Mouse (Mus musculus): ENCODE measurements at regions not wholly inside any gene's neighbourhood (a gene's known extent, or its start where the extent isn't known, plus 50 kb on each side); places are given as distances from the start of the nearest gene placed in this dataset.
A peak's percentile ranks its signal among the peaks of the same experiment; 100 is the strongest.
"Not testable (repeated sequence)": the region's sequence is repeated elsewhere in the genome, so short reads cannot be mapped to it uniquely, and the experiment has no call there.

- no peak for DNase-seq
Measured at GRCm38 (mm10) chr12:29280861-29281630, 247.1 kb upstream of the Myt1l start.

DNA sequence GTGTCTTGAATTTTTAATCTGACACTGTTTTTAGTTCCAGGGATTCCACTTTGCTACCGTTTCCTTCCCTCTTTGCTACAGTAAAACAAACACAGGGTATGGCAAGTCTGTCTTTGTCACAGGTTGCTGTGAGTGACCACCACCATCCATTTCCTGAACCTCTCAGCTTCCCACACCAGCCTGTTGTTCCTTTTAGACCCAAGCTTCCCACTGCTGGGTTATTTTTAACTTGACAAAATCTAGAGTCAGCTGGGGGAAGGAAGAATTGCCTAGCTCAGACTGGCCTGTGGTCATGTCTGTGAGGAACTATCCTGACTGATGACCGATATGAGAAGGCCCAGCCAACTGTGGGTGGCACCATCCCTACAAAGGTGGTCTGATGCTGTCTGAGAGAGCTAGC lies 239.4 kb upstream of the Myt1l start:
- no peak for DNase-seq

DNA sequence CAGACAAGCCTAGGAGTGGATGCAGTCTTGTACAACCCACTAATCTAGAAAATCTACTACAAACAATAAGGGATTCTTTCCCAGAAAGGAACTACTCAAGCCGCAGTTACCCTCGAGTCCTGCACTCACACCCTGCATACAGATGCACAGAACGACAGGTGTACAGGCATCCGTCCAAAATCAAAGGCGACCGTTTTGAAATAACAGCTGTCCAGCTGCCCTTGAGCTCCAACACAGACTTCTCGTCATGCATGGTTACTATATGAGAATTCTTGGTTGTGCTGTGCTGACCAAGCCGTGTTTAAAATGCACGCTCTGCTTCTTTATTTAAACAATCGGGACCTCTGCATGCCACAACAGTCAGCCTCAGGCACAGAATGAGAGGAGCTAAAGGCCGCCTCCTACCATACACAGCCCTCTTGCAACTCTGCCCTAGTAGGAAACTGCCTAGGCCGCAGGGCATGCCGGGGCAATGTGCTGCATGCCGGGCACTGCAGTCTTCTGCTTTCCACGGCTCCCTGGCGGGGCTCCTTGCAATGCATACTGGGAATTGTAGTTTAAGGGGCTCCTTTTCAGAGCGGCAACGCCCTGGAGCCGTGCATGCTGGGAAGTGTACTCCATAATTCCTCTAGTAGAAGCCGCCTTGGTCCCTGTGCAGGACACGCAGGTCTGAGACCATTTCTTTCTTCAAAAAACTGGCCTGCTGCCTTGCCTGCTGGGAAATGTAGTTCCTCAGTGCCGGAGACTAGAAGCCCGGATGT lies 237.4 kb upstream of the Myt1l start:
- DNase-seq = peak; percentile 97

- no peak for DNase-seq
Measured at GRCm38 (mm10) chr12:29297984-29298383, 230.2 kb upstream of the Myt1l start.

DNA sequence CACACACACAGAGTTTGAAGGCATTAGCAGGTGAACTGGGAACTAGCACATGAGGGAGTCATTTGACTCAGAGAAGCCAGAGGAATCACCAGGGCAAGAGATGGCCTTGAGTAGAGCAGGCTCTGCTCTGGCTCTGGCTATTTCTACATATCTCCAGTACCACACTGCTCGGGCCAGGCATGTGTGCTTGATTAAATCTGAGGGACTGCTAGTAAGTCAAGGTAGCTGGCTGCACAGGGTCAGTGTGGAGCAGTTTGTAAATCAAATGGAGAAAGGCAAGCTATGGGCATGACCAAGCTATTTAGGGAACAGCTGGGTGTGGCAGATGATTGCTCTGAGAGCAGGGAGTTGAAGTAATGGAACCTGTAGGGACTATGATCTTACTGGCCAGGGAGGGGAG lies 212.5 kb upstream of the Myt1l start:
- DNase-seq = peak; percentile 36

- DNase-seq = no peak
Measured at GRCm38 (mm10) chr12:29321468-29321867, 206.7 kb upstream of the Myt1l start.

DNA sequence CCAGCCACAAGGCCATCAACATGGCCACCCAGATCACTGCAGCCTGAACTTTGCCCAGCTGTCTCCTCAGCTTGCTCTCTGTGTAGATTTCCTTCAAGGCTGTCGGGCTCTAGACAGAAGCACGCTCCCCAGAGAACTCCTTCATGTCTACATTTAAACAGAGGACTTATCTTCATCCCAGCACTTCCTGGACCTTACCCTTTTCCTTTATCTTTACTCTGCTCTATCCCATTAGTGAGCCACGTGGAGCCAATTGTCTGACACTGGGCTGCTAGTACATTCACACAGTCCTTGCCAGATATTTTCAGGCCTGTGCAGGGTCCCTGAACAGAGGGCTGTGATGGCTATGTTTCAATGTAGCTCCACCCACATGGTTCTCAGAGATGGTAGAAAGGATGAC lies 204.7 kb upstream of the Myt1l start:
- no peak for DNase-seq

DNA sequence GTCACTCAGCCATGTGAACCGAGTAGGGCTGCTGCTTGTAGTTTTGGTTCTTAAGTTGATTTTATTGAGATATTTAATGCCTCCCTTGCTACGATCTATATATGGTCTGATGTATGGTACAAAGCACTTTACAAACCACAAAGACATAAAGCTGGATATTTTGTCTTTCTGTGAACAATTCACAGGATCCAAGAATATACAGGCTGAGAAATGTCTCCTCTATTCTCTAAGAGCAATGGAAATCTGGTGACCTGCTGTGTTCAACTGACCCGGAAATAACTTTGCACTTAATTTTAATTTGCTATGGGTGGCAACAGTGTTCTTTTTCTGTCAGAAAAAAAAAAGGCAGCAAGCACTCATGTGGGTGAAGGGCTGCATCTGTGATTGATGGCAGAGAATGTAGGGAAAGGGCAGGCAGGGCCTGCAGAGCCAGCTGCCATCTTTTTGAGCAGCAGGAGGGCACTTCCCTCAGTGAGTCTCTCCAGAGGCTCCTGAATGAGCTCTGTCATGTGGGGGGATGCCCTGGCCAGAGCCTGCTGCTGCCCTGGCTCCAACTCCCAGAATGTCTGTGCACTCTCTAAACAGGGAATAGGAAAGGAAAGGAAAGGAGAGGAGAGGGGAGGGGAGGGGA lies 192.2 kb upstream of the Myt1l start:
- no peak for DNase-seq

- peak; percentile 61 for DNase-seq
Measured at GRCm38 (mm10) chr12:29337336-29337735, 190.8 kb upstream of the Myt1l start.

- peak; percentile 56 for DNase-seq
Measured at GRCm38 (mm10) chr12:29341388-29341995, 186.7 kb upstream of the Myt1l start.

- no peak for DNase-seq
Measured at GRCm38 (mm10) chr12:29343147-29343852, 184.9 kb upstream of the Myt1l start.

- DNase-seq = no peak
Measured at GRCm38 (mm10) chr12:29348698-29349097, 179.5 kb upstream of the Myt1l start.

- DNase-seq = no peak
Measured at GRCm38 (mm10) chr12:29349146-29349850, 178.9 kb upstream of the Myt1l start.

GRCm38 (mm10) chr12:29353777-29354496 lies 174.2 kb upstream of the Myt1l start:
- DNase-seq = no peak

- DNase-seq = no peak
Measured at GRCm38 (mm10) chr12:29354816-29355215, 173.4 kb upstream of the Myt1l start.

DNA sequence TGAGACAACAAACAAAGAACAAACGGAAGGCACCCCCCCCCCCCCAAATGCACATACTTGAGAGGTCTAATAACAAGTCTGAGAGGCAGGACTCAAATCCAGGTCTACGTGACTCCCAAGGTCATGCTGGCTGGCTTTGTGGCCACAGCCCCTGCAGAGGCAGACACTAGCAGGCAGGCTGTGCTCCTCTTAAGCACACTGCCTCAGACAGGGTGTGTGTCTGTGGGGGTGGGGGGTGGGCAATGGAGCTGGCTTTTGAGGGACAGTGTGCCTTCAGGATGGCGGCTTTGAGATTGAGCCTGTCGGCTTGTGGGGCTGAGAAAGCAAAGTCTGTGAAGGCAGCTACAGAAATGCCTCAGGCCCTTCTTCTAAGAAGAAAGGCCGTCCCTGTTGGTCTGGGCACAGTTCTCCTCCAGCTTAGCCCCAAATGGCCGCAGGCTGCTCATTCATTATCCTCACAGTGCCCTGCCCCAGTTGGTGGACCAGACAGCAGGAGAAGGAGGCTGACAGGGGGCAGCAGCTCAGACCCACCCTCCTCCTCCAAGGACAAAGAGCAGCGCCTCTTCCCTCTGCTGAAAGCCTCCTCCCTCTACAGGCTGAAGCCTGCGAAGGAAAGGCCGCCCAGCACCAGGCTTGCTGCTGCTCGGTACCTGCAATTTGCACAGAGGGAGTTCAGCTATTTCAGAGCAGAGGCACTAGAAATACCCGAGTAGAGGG lies 171.3 kb upstream of the Myt1l start:
- DNase-seq = no peak

DNA sequence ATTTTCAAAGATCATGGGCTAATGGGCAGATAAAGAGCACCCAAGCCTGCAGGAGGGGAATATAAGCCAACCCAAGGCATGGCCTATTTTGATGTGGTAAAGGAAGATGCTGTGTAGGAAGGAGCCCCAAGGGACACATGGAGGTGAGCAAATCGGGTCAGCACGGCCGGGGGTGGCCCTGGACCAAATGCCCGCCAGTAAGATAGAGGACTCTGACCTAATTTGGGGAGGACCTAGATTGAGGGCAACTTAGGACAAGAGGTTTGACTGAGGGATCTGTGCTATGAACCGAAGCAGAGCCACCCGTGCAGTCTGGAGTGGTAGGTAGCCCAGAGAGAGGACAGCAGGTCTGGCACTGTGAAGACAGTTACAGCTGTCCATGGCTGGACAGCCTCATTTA lies 166.9 kb upstream of the Myt1l start:
- no peak for DNase-seq

GRCm38 (mm10) chr12:29367741-29368106 lies 160.5 kb upstream of the Myt1l start:
- DNase-seq = not testable (repeated sequence)

DNA sequence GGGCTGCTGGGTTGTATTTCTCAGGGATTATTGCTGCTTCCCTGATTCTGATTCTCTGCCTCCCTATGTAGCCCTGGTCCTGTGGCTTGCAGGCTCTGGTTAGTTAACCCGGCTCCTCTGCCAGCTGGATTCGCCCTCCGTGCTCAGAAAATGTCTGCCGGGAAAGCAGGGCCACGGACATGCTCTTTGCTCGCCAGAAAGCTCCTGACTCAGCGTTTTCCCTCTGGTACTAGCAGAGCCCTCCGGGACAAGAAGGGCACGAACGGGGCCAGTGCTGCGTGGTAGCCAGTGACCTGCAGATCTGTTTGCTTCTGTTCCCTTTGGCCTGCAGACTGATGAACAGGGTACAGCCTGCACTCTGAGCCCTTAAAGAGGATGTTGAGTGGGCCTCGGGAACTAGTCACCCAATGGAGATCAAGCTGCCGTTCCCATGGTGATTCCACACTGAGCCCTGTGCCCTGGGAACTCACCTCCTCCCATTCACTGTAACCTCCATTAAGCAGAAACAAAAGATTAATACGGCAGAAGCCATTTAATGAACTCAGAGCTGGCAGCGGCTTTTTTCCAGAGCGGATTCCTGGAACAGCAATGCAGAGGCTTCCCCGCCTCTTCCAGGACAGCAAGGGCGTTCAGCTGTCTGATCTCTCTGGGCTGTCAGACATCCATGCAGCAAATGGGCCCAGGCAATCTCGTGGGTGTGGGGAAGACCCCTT lies 159.9 kb upstream of the Myt1l start:
- peak; percentile 59 for DNase-seq
